Mouse (Mus musculus) left cerebral cortex, adult 11 months (tissue): Measurements from ENCODE around the gene Fgfr2.

ENCODE experiments used
- DNase-seq: peaks from one replicate; pipeline ENCODE4 v3.0.0; 2022; ENCODE audit warnings: low spot score

The Fgfr2 gene

GRCm38 (mm10) chr7:130709372-130710274 lies 2413.5 kb downstream of the Fgfr2 start:
- no peak for DNase-seq

GRCm38 (mm10) chr7:130708940-130709339 lies 2414.2 kb downstream of the Fgfr2 start:
- no peak for DNase-seq

- DNase-seq = no peak
Observed at GRCm38 (mm10) chr7:130705230-130705629, 2417.9 kb downstream of the Fgfr2 start.

- DNase-seq = no peak
Observed at GRCm38 (mm10) chr7:130701336-130701735, 2421.8 kb downstream of the Fgfr2 start.

GRCm38 (mm10) chr7:130698480-130698879 lies 2424.7 kb downstream of the Fgfr2 start:
- no peak for DNase-seq

GRCm38 (mm10) chr7:130696347-130697234 lies 2426.6 kb downstream of the Fgfr2 start:
- peak; percentile 39 for DNase-seq

- no peak for DNase-seq
Observed at GRCm38 (mm10) chr7:130695669-130696338, 2427.3 kb downstream of the Fgfr2 start.

GRCm38 (mm10) chr7:130693800-130694193 lies 2429.4 kb downstream of the Fgfr2 start:
- DNase-seq = no peak

- peak; percentile 23 for DNase-seq
Observed at GRCm38 (mm10) chr7:130692943-130693799, 2430.0 kb downstream of the Fgfr2 start.

GRCm38 (mm10) chr7:130692392-130692942 lies 2430.7 kb downstream of the Fgfr2 start:
- DNase-seq = peak; percentile 55

GRCm38 (mm10) chr7:130691931-130692330 lies 2431.2 kb downstream of the Fgfr2 start:
- no peak for DNase-seq

GRCm38 (mm10) chr7:130690869-130691268 lies 2432.3 kb downstream of the Fgfr2 start:
- DNase-seq = no peak

GRCm38 (mm10) chr7:130688601-130689000 lies 2434.5 kb downstream of the Fgfr2 start:
- DNase-seq = no peak

GRCm38 (mm10) chr7:130681798-130682197 lies 2441.4 kb downstream of the Fgfr2 start:
- DNase-seq = peak; percentile 72

GRCm38 (mm10) chr7:130678414-130678813 lies 2444.7 kb downstream of the Fgfr2 start:
- DNase-seq = no peak

GRCm38 (mm10) chr7:130677541-130678274 lies 2445.4 kb downstream of the Fgfr2 start:
- no peak for DNase-seq

- DNase-seq = no peak
Observed at GRCm38 (mm10) chr7:130676885-130677540, 2446.1 kb downstream of the Fgfr2 start.

- no peak for DNase-seq
Observed at GRCm38 (mm10) chr7:130674526-130674925, 2448.6 kb downstream of the Fgfr2 start.

GRCm38 (mm10) chr7:130673169-130674033 lies 2449.7 kb downstream of the Fgfr2 start:
- peak; percentile 26 for DNase-seq
